Mouse (Mus musculus) lung, postnatal 0 days (tissue): Measurements from ENCODE around the gene Elmod3. TPM values are rescaled to one million over a fixed set of nuclear protein-coding genes. Genes with fewer than 3 reads are reported as not detected.

Experiments used
- ATAC-seq: fragments of 200-750 bp; cut with Nextera tagmentation; 2 replicates; pipeline ENCODE4 v1.8.0; 2017; ENCODE audit warnings: moderate library complexity
- DNase-seq: peaks from one replicate; pipeline ENCODE4 v3.0.0-alpha.2; 2016; ENCODE audit warnings: low spot score
- H3K27ac ChIP-seq: fragments of 300-500 bp; sonication (generic); 2 replicates; pipeline ENCODE4 v1.5.1; 2014; ENCODE audit warnings: antibody characterized with exemption, mild to moderate bottlenecking, low read length, mixed read lengths
- H3K27me3 ChIP-seq: fragments of 300-500 bp; sonication (generic); replicated peaks from 2 replicates; pipeline ENCODE4 v1.6.1; 2014; ENCODE audit warnings: low read length, mixed read lengths; ENCODE audit not compliant: insufficient read depth
- H3K36me3 ChIP-seq: fragments of 300-500 bp; sonication (generic); 2 replicates; pipeline ENCODE4 v1.6.1; 2014; ENCODE audit warnings: low read length, mixed read lengths; ENCODE audit not compliant: insufficient read depth
- H3K4me1 ChIP-seq: fragments of 300-500 bp; sonication (generic); 2 replicates; pipeline ENCODE4 v1.6.1; 2014; ENCODE audit warnings: antibody characterized with exemption, low read depth, low read length, mixed read lengths; ENCODE audit not compliant: insufficient read depth
- H3K4me2 ChIP-seq: fragments of 300-500 bp; sonication (generic); replicated peaks from 2 replicates; pipeline ENCODE4 v1.6.1; 2014; ENCODE audit warnings: low read depth, mild to moderate bottlenecking, low read length, moderate library complexity, mixed read lengths
- H3K4me3 ChIP-seq: fragments of 300-500 bp; sonication (generic); 2 replicates; pipeline ENCODE4 v1.5.1; 2014; ENCODE audit warnings: low read depth, low read length
- H3K9ac ChIP-seq: fragments of 300-500 bp; sonication (generic); replicated peaks from 2 replicates; pipeline ENCODE4 v1.6.1; 2014; ENCODE audit warnings: low read depth, mild to moderate bottlenecking
- H3K9me3 ChIP-seq: fragments of 300-500 bp; sonication (generic); 2 replicates; pipeline ENCODE4 v1.6.1; 2016; ENCODE audit warnings: low read length, mixed read lengths
- CTCF ChIP-seq: IDR thresholded peaks from 2 replicates; pipeline ENCODE4 v1.5.1; 2016; ENCODE audit warnings: antibody characterized with exemption, mild to moderate bottlenecking
- EP300 ChIP-seq: IDR thresholded peaks from 2 replicates; pipeline ENCODE4 v1.6.1; 2016; ENCODE audit warnings: antibody characterized with exemption, mild to moderate bottlenecking, control low read depth
- WGBS: fragments of 180-500 bp; shearing (Covaris S2); extraction: QIAGEN DNeasy Blood & Tissue Kit; methylation state at CpG from one replicate; pipeline ENCODE4 v1.1.7; 2014; 5-methylcytosine and 5-hydroxymethylcytosine counted together
- polyA plus RNA-seq: library from polyadenylated mRNA; unstranded; fragments of >200 nt; fragmentation: Nextera tagmentation; extraction: Ambion mirVana; gene quantifications from 2 replicates; pipeline ENCODE4 v1.2.1, GENCODE M21; 2015

Elmod3 gene
- polyA plus RNA-seq, 1 experiment from 2014 or later, result 19.7 TPM

- ATAC-seq, result no peak
- no peak for DNase-seq
- H3K9me3 ChIP-seq, result no peaks in the 10 kb centered on the region
- H3K27me3 ChIP-seq, result no peaks in the 10 kb centered on the region
- WGBS, result 47% methylated on average over 5 of the region's 5 CpGs
- TF ChIP-seq EP300 (no peak), CTCF (no peak)
- no peak overlapping the region for H3K4me2 ChIP-seq
- peaks cover 18% of the 10 kb centered on the region for H3K4me1 ChIP-seq
- no peak overlapping the region for H3K4me3 ChIP-seq
- H3K9ac ChIP-seq, result no peak overlapping the region
- H3K27ac ChIP-seq, result no peak overlapping the region
- no peaks in the 10 kb centered on the region; the same call in 1 of the 2 replicates for H3K36me3 ChIP-seq
Observed at GRCm38 (mm10) chr6:72593914-72594313, 4.3 kb downstream of the Elmod3 start.

- H3K27ac ChIP-seq, result no peak overlapping the region
- no peaks in the 10 kb centered on the region for H3K9me3 ChIP-seq
- ATAC-seq (no peak), DNase-seq (no peak)
- no peaks in the 10 kb centered on the region for H3K27me3 ChIP-seq
- H3K4me3 ChIP-seq, result no peak overlapping the region
- H3K4me1 ChIP-seq, result peaks cover 15% of the 10 kb centered on the region; the same call in 1 of the 2 replicates
- H3K9ac ChIP-seq, result no peak overlapping the region
- WGBS, result 66% methylated on average over 6 of the region's 6 CpGs
- no peak overlapping the region for H3K4me2 ChIP-seq
- no peak for TF ChIP-seq CTCF
- TF ChIP-seq EP300, result no peak
- H3K36me3 ChIP-seq, result no peaks in the 10 kb centered on the region; the same call in 1 of the 2 replicates
Observed at GRCm38 (mm10) chr6:72593011-72593803, 5.0 kb downstream of the Elmod3 start.

GRCm38 (mm10) chr6:72590111-72590510 lies 8.1 kb downstream of the Elmod3 start:
- Histone ChIP-seq H3K4me1 (no peaks in the 10 kb centered on the region), H3K4me3 (no peak overlapping the region), H3K27ac (no peak overlapping the region), H3K36me3 (no peaks in the 10 kb centered on the region; the same call in 1 of the 2 replicates), H3K27me3 (no peaks in the 10 kb centered on the region), H3K9ac (no peak overlapping the region), H3K4me2 (no peak overlapping the region), H3K9me3 (no peaks in the 10 kb centered on the region)
- DNase-seq, result no peak
- no peak for ATAC-seq
- TF ChIP-seq CTCF (no peak), EP300 (no peak)

GRCm38 (mm10) chr6:72588307-72588706 lies 9.9 kb downstream of the Elmod3 start:
- Histone ChIP-seq H3K27me3 (no peaks in the 10 kb centered on the region), H3K27ac (no peak overlapping the region), H3K36me3 (no peaks in the 10 kb centered on the region; the same call in 1 of the 2 replicates), H3K9ac (no peak overlapping the region), H3K4me2 (no peak overlapping the region), H3K4me1 (no peaks in the 10 kb centered on the region), H3K4me3 (no peak overlapping the region), H3K9me3 (no peaks in the 10 kb centered on the region)
- TF ChIP-seq CTCF, result no peak
- TF ChIP-seq EP300, result no peak
- DNase-seq (no peak), ATAC-seq (no peak)

GRCm38 (mm10) chr6:72586701-72587100 lies 11.5 kb downstream of the Elmod3 start:
- no peak overlapping the region for H3K4me3 ChIP-seq
- H3K36me3 ChIP-seq, result no peaks in the 10 kb centered on the region
- ATAC-seq (no peak), DNase-seq (no peak)
- H3K9me3 ChIP-seq, result no peaks in the 10 kb centered on the region
- no peak overlapping the region for H3K27ac ChIP-seq
- H3K4me2 ChIP-seq, result no peak overlapping the region
- H3K27me3 ChIP-seq, result no peaks in the 10 kb centered on the region
- no peak overlapping the region for H3K9ac ChIP-seq
- 76% methylated on average over 3 of the region's 3 CpGs for WGBS
- H3K4me1 ChIP-seq, result no peaks in the 10 kb centered on the region
- TF ChIP-seq EP300, result no peak
- TF ChIP-seq CTCF, result no peak

GRCm38 (mm10) chr6:72584154-72584553 lies 14.1 kb downstream of the Elmod3 start:
- Histone ChIP-seq H3K27me3 (no peaks in the 10 kb centered on the region), H3K9me3 (no peaks in the 10 kb centered on the region), H3K4me1 (no peaks in the 10 kb centered on the region), H3K36me3 (peaks cover 10% of the 10 kb centered on the region; the same call in 1 of the 2 replicates), H3K9ac (no peak overlapping the region), H3K4me2 (no peak overlapping the region), H3K4me3 (no peak overlapping the region), H3K27ac (no peak overlapping the region)
- DNase-seq (no peak), ATAC-seq (no peak)
- TF ChIP-seq EP300 (no peak), CTCF (no peak)
- 71% methylated on average over 11 of the region's 11 CpGs for WGBS
